Mouse (Mus musculus) small intestine, adult 2 months (tissue): ENCODE results near the gene Tldc2. TPM values are rescaled to one million over a fixed set of nuclear protein-coding genes. Genes with fewer than 3 reads are reported as not detected.

Experiments used
- H3K27ac ChIP-seq: fragments of 200-500 bp; 2 replicates; pipeline ENCODE4 v1.5.1; 2012; ENCODE audit warnings: low read depth, low read length, control low read depth, inconsistent platforms; ENCODE audit not compliant: insufficient read depth
- H3K27me3 ChIP-seq: fragments of 200-500 bp; 2 replicates; pipeline ENCODE4 v1.6.1; 2012; ENCODE audit warnings: mild to moderate bottlenecking, moderate library complexity, low read length, inconsistent platforms; ENCODE audit not compliant: control insufficient read depth, insufficient read depth
- H3K36me3 ChIP-seq: fragments of 200-500 bp; 2 replicates; pipeline ENCODE4 v1.6.1; 2012; ENCODE audit warnings: mild to moderate bottlenecking, low read length, control low read depth, inconsistent platforms; ENCODE audit not compliant: control insufficient read depth, insufficient read depth
- H3K4me1 ChIP-seq: fragments of 200-500 bp; 2 replicates; pipeline ENCODE4 v1.6.1; 2012; ENCODE audit warnings: low read length, inconsistent platforms, mixed read lengths; ENCODE audit not compliant: control insufficient read depth, insufficient read depth, insufficient read length
- H3K4me3 ChIP-seq: fragments of 200-500 bp; 2 replicates; pipeline ENCODE4 v1.5.1; 2012; ENCODE audit warnings: low read depth, mild to moderate bottlenecking, control low read depth, inconsistent platforms, low read length, moderate library complexity
- CTCF ChIP-seq: fragments of 200-500 bp; IDR thresholded peaks from 2 replicates; pipeline ENCODE4 v1.5.1; 2012; ENCODE audit warnings: low read depth, mild to moderate bottlenecking, control low read depth, inconsistent platforms, low read length, moderate library complexity, mixed read lengths; ENCODE audit not compliant: insufficient replicate concordance, insufficient read length; ENCODE audit errors: extremely low read depth
- POLR2A ChIP-seq: fragments of 200-500 bp; IDR thresholded peaks from 2 replicates; pipeline ENCODE4 v1.6.1; 2012; ENCODE audit warnings: low read depth, mild to moderate bottlenecking, control low read depth, inconsistent platforms, low read length, moderate library complexity
- WGBS: fragments of 180-500 bp; shearing (Covaris S2); methylation state at CpG from one replicate; pipeline ENCODE4 v1.1.7; 2018; 5-methylcytosine and 5-hydroxymethylcytosine counted together
- polyA plus RNA-seq: library from polyadenylated mRNA; depleted of rRNA; stranded (reverse); fragments of >200 nt; gene quantifications from 2 replicates; pipeline ENCODE4 v1.2.3, GENCODE M21; 2012

Gene Tldc2
- polyA plus RNA-seq, 1 experiment = 12.4 TPM

DNA sequence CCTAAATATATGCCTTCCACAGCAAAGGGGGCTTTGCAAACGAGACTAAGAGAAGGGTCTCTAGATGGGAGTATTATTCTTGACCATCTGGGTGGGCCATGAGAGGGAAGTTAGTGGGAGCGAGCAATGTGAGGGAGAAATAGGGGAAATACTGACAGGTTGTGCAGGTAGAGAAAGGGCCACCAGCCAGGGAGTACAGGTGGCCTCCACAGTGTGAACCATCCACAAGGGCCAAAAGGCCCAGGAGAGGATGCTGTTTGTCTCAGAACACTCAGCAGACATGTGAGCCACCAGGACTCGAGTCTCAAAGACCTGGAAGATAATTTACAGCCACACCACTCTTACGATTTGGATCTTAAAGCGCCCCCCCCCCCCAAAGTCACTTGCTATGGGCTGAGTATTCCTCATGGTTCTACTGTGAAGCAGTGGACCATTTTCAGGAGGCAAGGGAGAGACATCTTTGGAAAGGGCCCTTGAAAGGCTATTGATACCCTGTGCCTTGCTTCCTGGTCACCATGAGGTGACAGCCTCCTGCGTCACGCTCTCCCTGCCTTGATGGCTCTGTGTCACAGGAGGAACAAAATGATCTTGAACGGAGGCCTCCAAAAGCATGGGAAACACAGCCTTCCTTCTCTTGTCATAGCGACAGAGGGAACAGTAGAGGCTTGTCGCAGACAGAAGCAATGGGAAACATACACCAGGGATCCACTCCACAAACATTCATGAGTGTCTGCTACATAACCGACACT lies 26.1 kb upstream of the Tldc2 start:
- H3K27ac ChIP-seq = no peak overlapping the region
- H3K4me1 ChIP-seq = peaks cover 27% of the 10 kb centered on the region
- H3K36me3 ChIP-seq = peaks cover 1% of the 10 kb centered on the region; the same call in 1 of the 2 replicates
- no peak overlapping the region for H3K4me3 ChIP-seq
- WGBS = 87% methylated on average over 11 of the region's 11 CpGs
- TF ChIP-seq POLR2A = no peak
- TF ChIP-seq CTCF = no peak
- H3K27me3 ChIP-seq = no peaks in the 10 kb centered on the region

DNA sequence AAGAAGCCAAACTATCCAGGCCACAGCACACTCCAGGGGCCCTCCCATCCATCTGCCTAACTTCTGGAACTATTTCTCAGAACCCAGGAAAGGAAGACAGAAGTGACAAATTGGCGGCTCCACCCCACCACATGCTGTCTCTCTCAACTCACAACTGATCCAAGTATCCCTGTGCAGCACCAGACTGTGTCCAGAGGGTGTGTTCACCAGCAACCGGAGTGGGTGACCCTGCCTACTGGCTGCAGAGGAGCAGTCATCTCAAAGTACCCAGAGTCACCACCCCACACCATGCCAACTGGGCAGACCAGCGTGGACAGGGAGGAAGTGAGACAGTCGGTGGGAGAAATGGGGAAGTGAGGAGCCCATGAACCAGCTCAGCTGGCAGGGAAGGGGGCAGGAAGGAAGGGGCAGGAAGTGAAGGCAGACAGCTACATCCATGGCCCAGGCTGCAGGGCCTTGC lies 23.6 kb upstream of the Tldc2 start:
- Histone ChIP-seq H3K27me3 (no peaks in the 10 kb centered on the region), H3K27ac (no peak overlapping the region), H3K36me3 (peaks cover 1% of the 10 kb centered on the region; the same call in 1 of the 2 replicates), H3K4me3 (no peak overlapping the region), H3K4me1 (peaks cover 27% of the 10 kb centered on the region)
- 63% methylated on average over 4 of the region's 4 CpGs for WGBS
- TF ChIP-seq CTCF = no peak
- TF ChIP-seq POLR2A = no peak

GRCm38 (mm10) chr2:157064136-157064535 lies 22.7 kb upstream of the Tldc2 start:
- H3K27me3 ChIP-seq = no peaks in the 10 kb centered on the region
- no peak overlapping the region for H3K27ac ChIP-seq
- no peak overlapping the region for H3K4me3 ChIP-seq
- WGBS = 70% methylated on average over 7 of the region's 7 CpGs
- peaks cover 1% of the 10 kb centered on the region; the same call in 1 of the 2 replicates for H3K36me3 ChIP-seq
- peaks cover 26% of the 10 kb centered on the region for H3K4me1 ChIP-seq
- no peak for TF ChIP-seq POLR2A
- TF ChIP-seq CTCF = no peak

DNA sequence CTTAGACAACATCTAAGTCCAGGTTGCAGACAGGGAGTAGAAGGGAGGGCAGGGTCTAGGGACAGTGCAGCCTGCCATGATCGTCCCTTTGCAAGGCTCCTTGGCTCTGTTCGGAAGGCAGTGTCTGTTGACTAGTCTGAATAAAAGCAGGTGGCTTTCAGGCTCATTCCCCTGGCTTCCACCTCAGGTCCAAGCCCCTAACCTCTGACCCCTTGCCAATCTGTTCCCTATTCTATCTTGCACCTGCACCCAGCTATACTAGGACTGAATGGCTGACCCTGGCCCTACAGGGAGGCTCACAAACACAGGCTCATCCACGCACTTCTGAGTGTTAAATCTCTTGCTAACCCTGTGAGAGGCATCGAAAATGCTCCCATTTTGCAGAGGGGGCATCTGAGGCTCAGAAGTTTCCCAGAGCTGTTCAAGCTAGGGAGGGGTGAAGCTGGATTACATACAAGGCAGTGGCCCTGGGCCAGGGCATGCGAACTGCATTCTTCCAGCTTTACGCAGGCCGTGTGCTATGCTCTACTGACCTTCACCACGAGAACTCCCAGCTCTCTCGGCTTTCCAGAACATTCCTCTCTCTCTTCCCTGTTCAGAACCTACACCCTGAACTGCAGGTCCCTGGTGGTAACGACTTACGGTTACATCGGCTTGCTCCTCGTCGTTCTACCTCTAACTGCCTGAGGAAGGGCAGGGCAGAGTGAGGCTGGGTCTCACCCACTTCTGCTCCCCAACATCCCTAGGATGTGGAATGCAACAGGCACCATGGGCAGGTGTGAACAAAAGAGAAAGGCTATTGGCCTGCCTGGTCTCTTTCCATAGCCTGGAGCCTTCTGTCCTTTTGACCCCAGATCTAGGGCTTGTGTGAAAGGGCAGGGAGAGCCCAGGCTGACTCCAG lies 21.6 kb upstream of the Tldc2 start:
- TF ChIP-seq POLR2A (no peak), CTCF (no peak)
- Histone ChIP-seq H3K4me3 (no peak overlapping the region), H3K27me3 (no peaks in the 10 kb centered on the region), H3K27ac (peak overlapping the region; percentile 75), H3K4me1 (peaks cover 32% of the 10 kb centered on the region), H3K36me3 (no peaks in the 10 kb centered on the region)
- 67% methylated on average over 14 of the region's 14 CpGs for WGBS

- Histone ChIP-seq H3K27ac (peak overlapping the region; percentile 75), H3K4me3 (no peak overlapping the region), H3K27me3 (no peaks in the 10 kb centered on the region), H3K36me3 (no peaks in the 10 kb centered on the region), H3K4me1 (peaks cover 39% of the 10 kb centered on the region)
- 80% methylated on average over 7 of the region's 7 CpGs for WGBS
- TF ChIP-seq POLR2A (no peak), CTCF (no peak)
Measured at GRCm38 (mm10) chr2:157065879-157066226, 21.0 kb upstream of the Tldc2 start.

GRCm38 (mm10) chr2:157066731-157067430 lies 20.0 kb upstream of the Tldc2 start:
- Histone ChIP-seq H3K36me3 (no peaks in the 10 kb centered on the region), H3K27me3 (no peaks in the 10 kb centered on the region), H3K4me1 (peaks cover 49% of the 10 kb centered on the region), H3K27ac (no peak overlapping the region), H3K4me3 (no peak overlapping the region)
- WGBS = 57% methylated on average over 7 of the region's 7 CpGs
- TF ChIP-seq POLR2A (no peak), CTCF (no peak)
